Mouse (Mus musculus) kidney, embryonic 14.5 days (tissue): Measurements from ENCODE around the gene Sfxn3. TPM values are rescaled to one million over a fixed set of nuclear protein-coding genes. Genes with fewer than 3 reads are reported as not detected.

Source experiments
- ATAC-seq: fragments of 200-750 bp; cut with Nextera tagmentation; 2 replicates; pipeline ENCODE4 v1.8.0; 2017; ENCODE audit warnings: moderate number of reproducible peaks, mild to moderate bottlenecking, moderate TSS enrichment, moderate library complexity; ENCODE audit not compliant: low FRiP score, low TSS enrichment
- H3K27ac ChIP-seq: fragments of 300-500 bp; sonication (generic); 2 replicates; pipeline ENCODE4 v1.5.1; 2014; ENCODE audit warnings: low read depth, mild to moderate bottlenecking, low read length, moderate library complexity, mixed read lengths
- H3K27me3 ChIP-seq: fragments of 300-500 bp; sonication (generic); 2 replicates; pipeline ENCODE4 v1.6.1; 2014; ENCODE audit warnings: mild to moderate bottlenecking, low read length; ENCODE audit not compliant: control insufficient read depth, insufficient read depth
- H3K36me3 ChIP-seq: fragments of 300-500 bp; sonication (generic); 2 replicates; pipeline ENCODE4 v1.6.1; 2014; ENCODE audit warnings: low read length, mixed read lengths; ENCODE audit not compliant: control insufficient read depth, insufficient read depth
- H3K4me1 ChIP-seq: fragments of 300-500 bp; sonication (generic); 2 replicates; pipeline ENCODE4 v1.6.1; 2014; ENCODE audit warnings: low read length, mixed read lengths; ENCODE audit not compliant: control insufficient read depth, insufficient read depth
- H3K4me2 ChIP-seq: fragments of 300-500 bp; sonication (generic); replicated peaks from 2 replicates; pipeline ENCODE4 v1.6.1; 2014; ENCODE audit warnings: low read depth, mild to moderate bottlenecking, low read length
- H3K4me3 ChIP-seq: fragments of 300-500 bp; sonication (generic); 2 replicates; pipeline ENCODE4 v1.5.1; 2014; ENCODE audit warnings: mild to moderate bottlenecking, low read length
- H3K9ac ChIP-seq: fragments of 300-500 bp; sonication (generic); 2 replicates; pipeline ENCODE4 v1.6.1; 2014; ENCODE audit warnings: low read depth, mild to moderate bottlenecking, low read length, moderate library complexity
- H3K9me3 ChIP-seq: fragments of 300-500 bp; sonication (generic); 2 replicates; pipeline ENCODE4 v1.6.1; 2016; ENCODE audit warnings: low read length; ENCODE audit not compliant: control insufficient read depth
- WGBS: fragments of 180-500 bp; shearing (Covaris S2); extraction: QIAGEN DNeasy Blood & Tissue Kit; methylation state at CpG from one replicate; pipeline ENCODE4 v1.1.7; 2014; 5-methylcytosine and 5-hydroxymethylcytosine counted together
- polyA plus RNA-seq: library from polyadenylated mRNA; unstranded; fragments of >200 nt; fragmentation: Nextera tagmentation; extraction: Ambion mirVana; gene quantifications from 2 replicates; pipeline ENCODE4 v1.2.1, GENCODE M21; 2014

The Sfxn3 gene
- 11.0 and 18.3 TPM in 2 replicates for polyA plus RNA-seq

DNA sequence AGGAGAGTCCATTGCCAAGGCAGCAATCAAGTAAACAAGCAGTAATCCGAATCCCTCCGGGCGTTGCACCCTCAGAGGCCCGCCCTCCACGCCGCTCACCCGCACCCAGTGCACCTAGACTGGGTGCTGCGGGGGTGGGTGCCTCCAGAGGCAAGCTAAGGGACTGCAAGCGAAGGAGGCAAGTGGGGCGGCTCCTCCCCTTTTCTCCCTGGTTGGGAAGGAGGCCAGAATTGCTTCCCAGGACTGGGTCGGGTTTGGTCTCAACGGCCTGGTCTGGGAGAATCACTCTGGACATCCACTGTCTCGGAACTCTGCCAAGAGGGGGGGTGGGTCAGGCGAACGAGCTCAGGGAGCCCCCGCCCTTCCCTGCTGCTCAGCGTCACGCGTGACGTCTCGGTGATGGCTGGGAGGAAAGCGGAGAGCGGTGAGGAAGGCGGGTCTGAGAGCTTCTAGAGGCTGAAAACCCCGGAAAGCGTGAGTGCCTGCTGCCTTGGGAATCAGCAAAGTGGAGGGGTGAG, at the start of gene Sfxn3:
Gene Sfxn3 (plus strand): TSS at position 87 of the 518 bp plus-strand sequence.
- Histone ChIP-seq H3K9me3 (no peaks in the 10 kb centered on the region), H3K27ac (peak within 1 kb of the TSS; percentile 81), H3K27me3 (peaks cover 13% of the 10 kb centered on the region), H3K4me3 (peak within 1 kb of the TSS; percentile 46), H3K4me2 (peak within 1 kb of the TSS; percentile 86), H3K9ac (peak within 1 kb of the TSS; percentile 60), H3K36me3 (peaks cover 8% of the 10 kb centered on the region; the same call in 1 of the 2 replicates), H3K4me1 (peaks cover 27% of the 10 kb centered on the region)
- peak; percentile 75 for ATAC-seq
- WGBS = under 1% methylated on average over 26 of the region's 26 CpGs

GRCm38 (mm10) chr19:44997786-44998185, 49.5 kb upstream of the Sfxn3 start:
- Histone ChIP-seq H3K36me3 (peaks cover 34% of the 10 kb centered on the region; the same call in 1 of the 2 replicates), H3K9me3 (no peaks in the 10 kb centered on the region), H3K27me3 (no peaks in the 10 kb centered on the region), H3K27ac (no peak overlapping the region), H3K4me2 (no peak overlapping the region), H3K4me1 (no peaks in the 10 kb centered on the region), H3K4me3 (no peak overlapping the region), H3K9ac (no peak overlapping the region)
- 90% methylated on average over 11 of the region's 11 CpGs for WGBS
- no peak for ATAC-seq

- no peaks in the 10 kb centered on the region for H3K9me3 ChIP-seq
- no peak overlapping the region for H3K4me2 ChIP-seq
- ATAC-seq = no peak
- no peaks in the 10 kb centered on the region for H3K4me1 ChIP-seq
- WGBS = 84% methylated on average over 8 of the region's 8 CpGs
- H3K27ac ChIP-seq = no peak overlapping the region
- H3K36me3 ChIP-seq = peaks cover 51% of the 10 kb centered on the region
- no peak overlapping the region for H3K4me3 ChIP-seq
- H3K9ac ChIP-seq = no peak overlapping the region
- no peaks in the 10 kb centered on the region for H3K27me3 ChIP-seq
Observed at GRCm38 (mm10) chr19:44999647-45000046, 47.7 kb upstream of the Sfxn3 start.

DNA sequence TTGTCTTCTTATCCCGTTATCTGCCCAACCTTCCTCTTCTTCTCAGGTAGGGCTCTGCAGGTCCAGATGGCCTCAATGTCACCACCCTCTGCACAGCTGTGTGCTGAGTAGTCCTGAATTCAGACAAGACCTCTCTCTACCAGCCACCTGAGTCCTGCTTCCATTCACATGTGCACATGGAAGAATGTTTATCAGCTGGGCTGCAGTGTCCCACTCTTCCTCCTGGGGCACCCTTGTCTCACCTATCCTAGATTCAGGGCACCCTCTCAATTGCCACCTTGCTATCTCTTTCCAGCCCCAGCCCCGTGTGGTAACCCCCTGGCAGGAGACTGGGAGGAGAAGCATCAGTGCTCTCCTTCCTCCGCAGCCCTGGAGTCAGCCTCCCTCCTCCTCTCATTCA, 45.0 kb upstream of the Sfxn3 start:
- Histone ChIP-seq H3K27me3 (no peaks in the 10 kb centered on the region), H3K36me3 (peaks cover 52% of the 10 kb centered on the region), H3K4me2 (no peak overlapping the region), H3K27ac (no peak overlapping the region), H3K4me1 (peaks cover 14% of the 10 kb centered on the region), H3K4me3 (no peak overlapping the region), H3K9ac (no peak overlapping the region), H3K9me3 (no peaks in the 10 kb centered on the region)
- 71% methylated on average over 3 of the region's 3 CpGs for WGBS
- ATAC-seq = no peak

DNA sequence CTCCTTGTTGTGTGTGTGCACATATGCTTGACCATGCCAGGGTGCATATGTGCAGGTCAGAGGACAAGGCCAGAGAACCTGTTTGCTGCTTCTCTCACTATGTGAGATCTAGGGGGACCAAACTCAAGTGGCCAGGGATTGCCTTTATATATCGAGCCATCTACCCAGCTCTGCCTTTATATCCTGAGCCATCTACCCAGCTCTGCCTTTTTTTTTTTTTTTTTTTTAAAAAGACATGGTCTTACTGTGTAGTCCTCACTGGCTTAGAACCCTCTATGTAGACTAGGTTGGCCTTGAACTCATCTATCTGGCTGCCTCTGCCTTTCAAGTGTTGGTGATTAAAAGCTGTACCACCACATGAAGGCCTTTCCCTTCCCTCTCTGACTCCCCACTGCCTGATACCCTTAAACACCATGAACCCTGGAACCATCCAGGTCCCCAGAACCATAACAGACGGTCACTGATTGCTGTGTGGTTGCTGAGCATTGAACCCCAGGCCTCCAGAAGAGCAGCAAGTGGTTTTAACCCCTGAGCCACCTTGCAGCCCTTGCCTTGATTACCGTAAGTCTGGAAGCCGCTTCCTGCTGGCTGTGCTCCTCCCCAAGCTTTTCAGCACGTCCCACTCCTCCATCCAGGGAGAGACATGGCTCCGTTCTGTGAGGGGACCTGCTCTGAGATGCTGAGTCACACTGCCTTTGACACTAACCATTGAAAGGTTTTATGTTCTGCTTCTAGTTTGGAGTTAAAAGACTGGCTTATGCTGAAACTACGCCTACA, 43.4 kb upstream of the Sfxn3 start:
- no peaks in the 10 kb centered on the region for H3K9me3 ChIP-seq
- no peak overlapping the region for H3K27ac ChIP-seq
- H3K4me3 ChIP-seq = no peak overlapping the region
- H3K9ac ChIP-seq = no peak overlapping the region
- 87% methylated on average over 7 of the region's 7 CpGs for WGBS
- H3K36me3 ChIP-seq = peaks cover 49% of the 10 kb centered on the region
- H3K4me2 ChIP-seq = no peak overlapping the region
- H3K27me3 ChIP-seq = no peaks in the 10 kb centered on the region
- no peak for ATAC-seq
- peaks cover 18% of the 10 kb centered on the region for H3K4me1 ChIP-seq

- H3K36me3 ChIP-seq = peaks cover 59% of the 10 kb centered on the region
- peak within 1 kb of the TSS; percentile 91 for H3K4me2 ChIP-seq
- ATAC-seq = peak; percentile 17; the same call in 1 of the 2 replicates
- peak within 1 kb of the TSS; percentile 83 for H3K27ac ChIP-seq
- H3K9ac ChIP-seq = peak within 1 kb of the TSS; percentile 80
- peak within 1 kb of the TSS; percentile 97 for H3K4me3 ChIP-seq
- H3K9me3 ChIP-seq = no peaks in the 10 kb centered on the region
- no peaks in the 10 kb centered on the region for H3K27me3 ChIP-seq
- WGBS = 11% methylated on average over 16 of the region's 16 CpGs
- peaks cover 18% of the 10 kb centered on the region for H3K4me1 ChIP-seq
Observed at GRCm38 (mm10) chr19:45005444-45005843, 41.9 kb upstream of the Sfxn3 start, which contains the start of gene Twnk. Gene Twnk, plus strand, starts transcription at chr19:45005663.

DNA sequence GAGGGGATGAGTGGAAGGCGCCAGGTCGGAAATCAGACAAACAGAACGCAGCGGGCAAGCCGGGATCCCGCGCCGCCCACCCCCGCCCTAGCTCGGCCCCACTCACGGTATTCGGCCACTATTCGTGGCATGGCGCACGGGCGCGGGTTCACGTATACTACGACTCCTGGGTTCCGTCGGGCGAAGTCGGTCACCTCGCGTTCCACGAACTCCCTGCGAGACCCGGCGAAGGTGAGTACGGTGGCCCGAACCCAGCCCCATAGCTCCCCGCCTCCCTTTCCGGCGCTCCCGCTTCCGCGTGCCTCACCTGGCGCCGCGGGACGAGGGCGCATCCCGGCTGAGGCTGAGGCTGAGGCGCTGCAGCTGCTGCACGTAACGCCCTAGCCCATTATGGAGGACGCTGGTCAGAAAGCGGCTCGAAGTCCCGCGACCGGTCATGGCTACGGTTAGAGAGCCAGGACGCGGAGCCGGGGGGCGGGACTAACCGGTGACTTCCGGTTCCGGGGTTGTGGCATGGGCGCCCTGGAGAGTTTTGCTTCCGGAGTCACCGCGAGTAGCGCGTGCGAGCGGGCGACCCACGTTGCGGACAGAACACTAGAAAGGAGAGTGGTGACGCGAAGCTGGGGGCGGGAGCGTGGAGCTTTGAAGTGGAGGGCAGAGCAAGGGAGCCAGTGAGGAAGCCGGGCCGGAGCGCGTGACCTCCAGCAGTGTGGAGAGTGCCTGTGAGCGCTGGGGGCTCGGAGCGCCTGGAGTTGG, 41.2 kb upstream of the Sfxn3 start, which contains the start of gene Mrpl43:
Gene Mrpl43 (minus strand): TSS at position 486 of the 756 bp plus-strand sequence.
- Histone ChIP-seq H3K27ac (peak within 1 kb of the TSS; percentile 83), H3K9me3 (no peaks in the 10 kb centered on the region), H3K36me3 (peaks cover 62% of the 10 kb centered on the region), H3K4me2 (peak within 1 kb of the TSS; percentile 91), H3K27me3 (no peaks in the 10 kb centered on the region), H3K4me3 (peak within 1 kb of the TSS; percentile 97), H3K9ac (peak within 1 kb of the TSS; percentile 80), H3K4me1 (peaks cover 18% of the 10 kb centered on the region)
- 0% methylated on average over 81 of the region's 82 CpGs for WGBS
- peak; percentile 88 for ATAC-seq

DNA sequence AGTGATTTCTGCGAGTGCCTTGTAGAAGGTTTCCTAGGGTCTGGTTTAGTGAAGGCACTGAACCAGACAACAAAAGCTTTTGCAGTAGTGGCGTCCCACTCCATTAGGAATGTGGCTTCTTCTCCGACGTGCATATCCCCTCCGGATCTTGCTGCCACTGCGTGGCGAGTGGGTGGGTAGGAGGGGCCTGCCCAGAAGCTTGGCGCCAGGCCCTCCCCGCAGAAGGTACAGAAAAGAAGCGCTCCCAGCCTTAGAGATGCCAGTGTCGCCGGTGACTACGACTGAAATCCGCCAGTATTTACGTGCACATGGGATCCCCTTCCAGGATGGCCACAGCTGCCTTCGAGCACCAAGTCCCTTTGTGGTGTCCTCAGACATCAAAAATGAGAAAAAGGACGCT, 40.3 kb upstream of the Sfxn3 start:
- Histone ChIP-seq H3K4me2 (peak overlapping the region; percentile 91), H3K27ac (peak overlapping the region; percentile 83), H3K9me3 (no peaks in the 10 kb centered on the region), H3K4me3 (peak overlapping the region; percentile 97), H3K4me1 (peaks cover 18% of the 10 kb centered on the region), H3K36me3 (peaks cover 66% of the 10 kb centered on the region), H3K27me3 (no peaks in the 10 kb centered on the region), H3K9ac (peak overlapping the region; percentile 80; the same call in 1 of the 2 replicates)
- 42% methylated on average over 17 of the region's 17 CpGs for WGBS
- no peak for ATAC-seq
